Mouse (Mus musculus): ENCODE measurements around the gene Htra3. TPM values are rescaled to one million over a fixed set of nuclear protein-coding genes. Genes with fewer than 3 reads are reported as not detected.

Htra3 gene
- polyA plus RNA-seq, 1 experiment from 2014 or later: 3.7 TPM

- Histone ChIP-seq H3K4me1 (ENCODE audit: control insufficient read depth, insufficient read depth, low read length) (peaks cover 49% of the 10 kb centered on the region), H3K27ac (ENCODE audit: low read depth, low read length) (no peak overlapping the region), H3K4me2 (no peak overlapping the region), H3K9me3 (replicated peaks; ENCODE audit: control insufficient read depth, low read length) (no peaks in the 10 kb centered on the region), H3K4me3 (ENCODE audit: low read depth, low read length) (no peak overlapping the region), H3K36me3 (ENCODE audit: control insufficient read depth, insufficient read depth, low read length) (no peaks in the 10 kb centered on the region), H3K27me3 (ENCODE audit: control insufficient read depth, insufficient read depth, low read length) (peaks cover 7% of the 10 kb centered on the region; the same call in 1 of the 2 replicates), H3K9ac (ENCODE audit: low read depth, low read length) (no peak overlapping the region)
- no peak for ATAC-seq (replicated peaks; ENCODE audit: insufficient number of reproducible peaks, low FRiP score, low TSS enrichment)
- 74% methylated on average over 8 of the region's 8 CpGs for WGBS (ENCODE audit: insufficient replicate concordance)
These were observed 11.0 kb upstream of the Htra3 start for GRCm38 (mm10) chr5:35690485-35691165.

DNA sequence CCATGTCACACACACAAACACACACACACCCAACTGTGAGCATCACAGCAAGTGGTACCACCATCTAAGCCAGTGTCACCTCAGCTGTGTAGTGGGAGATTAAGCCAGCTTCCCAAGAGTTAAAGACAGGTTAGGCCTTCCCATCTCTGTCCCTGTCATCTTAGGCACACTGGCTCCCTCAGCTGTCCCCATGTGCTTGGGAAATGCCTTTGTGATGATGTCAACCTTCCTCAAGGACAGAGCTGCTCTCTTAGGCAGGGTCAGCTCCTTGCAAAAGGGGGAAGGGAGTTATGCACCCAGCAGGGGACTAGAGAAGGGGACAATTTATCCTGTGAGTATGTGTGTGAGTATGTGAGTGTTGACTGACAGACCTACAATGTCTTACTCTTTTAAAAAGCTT is 9.8 kb upstream of the Htra3 start:
- no peak overlapping the region for H3K9ac ChIP-seq (ENCODE audit: low read depth, low read length)
- peaks cover 4% of the 10 kb centered on the region; the same call in 1 of the 2 replicates for H3K27me3 ChIP-seq (ENCODE audit: control insufficient read depth, insufficient read depth, low read length)
- H3K4me1 ChIP-seq (ENCODE audit: control insufficient read depth, insufficient read depth, low read length): peaks cover 57% of the 10 kb centered on the region
- no peak overlapping the region; the same call in 1 of the 2 replicates for H3K27ac ChIP-seq (ENCODE audit: low read depth, low read length)
- no peaks in the 10 kb centered on the region for H3K9me3 ChIP-seq (replicated peaks; ENCODE audit: control insufficient read depth, low read length)
- ATAC-seq (replicated peaks; ENCODE audit: insufficient number of reproducible peaks, low FRiP score, low TSS enrichment): no peak
- H3K36me3 ChIP-seq (ENCODE audit: control insufficient read depth, insufficient read depth, low read length): no peaks in the 10 kb centered on the region
- no peak overlapping the region for H3K4me2 ChIP-seq
- H3K4me3 ChIP-seq (ENCODE audit: low read depth, low read length): no peak overlapping the region

DNA sequence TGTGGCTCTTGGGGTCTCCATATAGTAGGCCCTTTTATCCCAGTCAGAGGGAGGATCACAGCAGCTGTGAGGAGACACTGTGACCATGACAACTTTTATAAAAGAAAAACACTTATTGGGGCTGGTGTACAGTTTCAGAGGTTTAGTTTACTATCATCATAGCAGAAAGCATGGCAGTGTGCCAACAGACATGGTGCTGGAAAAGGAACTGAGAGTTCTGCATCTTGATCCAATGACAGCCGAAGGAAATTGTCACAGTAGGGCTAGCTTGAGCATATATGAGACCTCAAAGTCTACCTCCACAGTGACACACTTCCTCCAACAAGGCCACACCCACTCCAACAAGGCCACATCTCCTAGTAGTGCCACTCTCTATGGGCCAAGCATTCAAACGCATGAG is 9.3 kb upstream of the Htra3 start:
- Histone ChIP-seq H3K27ac (ENCODE audit: low read depth, low read length) (no peak overlapping the region; the same call in 1 of the 2 replicates), H3K4me1 (ENCODE audit: control insufficient read depth, insufficient read depth, low read length) (peaks cover 58% of the 10 kb centered on the region), H3K9me3 (replicated peaks; ENCODE audit: control insufficient read depth, low read length) (no peaks in the 10 kb centered on the region), H3K9ac (ENCODE audit: low read depth, low read length) (no peak overlapping the region), H3K4me2 (no peak overlapping the region), H3K27me3 (ENCODE audit: control insufficient read depth, insufficient read depth, low read length) (peaks cover 3% of the 10 kb centered on the region; the same call in 1 of the 2 replicates), H3K4me3 (ENCODE audit: low read depth, low read length) (no peak overlapping the region), H3K36me3 (ENCODE audit: control insufficient read depth, insufficient read depth, low read length) (no peaks in the 10 kb centered on the region)
- WGBS (ENCODE audit: insufficient replicate concordance): 68% methylated on average over 2 of the region's 2 CpGs
- no peak for ATAC-seq (replicated peaks; ENCODE audit: insufficient number of reproducible peaks, low FRiP score, low TSS enrichment)

- 32% methylated on average over 5 of the region's 5 CpGs for WGBS (ENCODE audit: insufficient replicate concordance)
- no peaks in the 10 kb centered on the region for H3K9me3 ChIP-seq (replicated peaks; ENCODE audit: control insufficient read depth, low read length)
- H3K4me2 ChIP-seq: no peak overlapping the region
- no peaks in the 10 kb centered on the region for H3K36me3 ChIP-seq (ENCODE audit: control insufficient read depth, insufficient read depth, low read length)
- ATAC-seq (replicated peaks; ENCODE audit: insufficient number of reproducible peaks, low FRiP score, low TSS enrichment): no peak; the same call in 1 of the 2 replicates
- no peaks in the 10 kb centered on the region for H3K27me3 ChIP-seq (ENCODE audit: control insufficient read depth, insufficient read depth, low read length)
- no peak overlapping the region for H3K4me3 ChIP-seq (ENCODE audit: low read depth, low read length)
- peaks cover 58% of the 10 kb centered on the region for H3K4me1 ChIP-seq (ENCODE audit: control insufficient read depth, insufficient read depth, low read length)
- peak overlapping the region; percentile 60 for H3K9ac ChIP-seq (ENCODE audit: low read depth, low read length)
- H3K27ac ChIP-seq (ENCODE audit: low read depth, low read length): peak overlapping the region; percentile 71
These were observed 7.5 kb upstream of the Htra3 start for GRCm38 (mm10) chr5:35687098-35687497.

GRCm38 (mm10) chr5:35686336-35686735 is 6.8 kb upstream of the Htra3 start:
- no peak for ATAC-seq (replicated peaks; ENCODE audit: insufficient number of reproducible peaks, low FRiP score, low TSS enrichment)
- H3K9me3 ChIP-seq (replicated peaks; ENCODE audit: control insufficient read depth, low read length): no peaks in the 10 kb centered on the region
- WGBS (ENCODE audit: insufficient replicate concordance): 69% methylated on average over 4 of the region's 4 CpGs
- H3K4me1 ChIP-seq (ENCODE audit: control insufficient read depth, insufficient read depth, low read length): peaks cover 50% of the 10 kb centered on the region
- H3K27ac ChIP-seq (ENCODE audit: low read depth, low read length): no peak overlapping the region
- H3K4me2 ChIP-seq: no peak overlapping the region
- H3K9ac ChIP-seq (ENCODE audit: low read depth, low read length): peak overlapping the region; percentile 60; the same call in 1 of the 2 replicates
- no peak overlapping the region for H3K4me3 ChIP-seq (ENCODE audit: low read depth, low read length)
- peaks cover 4% of the 10 kb centered on the region; the same call in 1 of the 2 replicates for H3K27me3 ChIP-seq (ENCODE audit: control insufficient read depth, insufficient read depth, low read length)
- H3K36me3 ChIP-seq (ENCODE audit: control insufficient read depth, insufficient read depth, low read length): no peaks in the 10 kb centered on the region

GRCm38 (mm10) chr5:35685079-35685478 is 5.5 kb upstream of the Htra3 start:
- no peak for ATAC-seq (replicated peaks; ENCODE audit: insufficient number of reproducible peaks, low FRiP score, low TSS enrichment)
- Histone ChIP-seq H3K4me2 (no peak overlapping the region), H3K36me3 (ENCODE audit: control insufficient read depth, insufficient read depth, low read length) (no peaks in the 10 kb centered on the region), H3K9me3 (replicated peaks; ENCODE audit: control insufficient read depth, low read length) (no peaks in the 10 kb centered on the region), H3K27ac (ENCODE audit: low read depth, low read length) (no peak overlapping the region), H3K9ac (ENCODE audit: low read depth, low read length) (no peak overlapping the region), H3K4me1 (ENCODE audit: control insufficient read depth, insufficient read depth, low read length) (peaks cover 38% of the 10 kb centered on the region), H3K4me3 (ENCODE audit: low read depth, low read length) (no peak overlapping the region), H3K27me3 (ENCODE audit: control insufficient read depth, insufficient read depth, low read length) (peaks cover 17% of the 10 kb centered on the region)
- WGBS (ENCODE audit: insufficient replicate concordance): 31% methylated on average over 3 of the region's 3 CpGs

GRCm38 (mm10) chr5:35680958-35681357 is 1.4 kb upstream of the Htra3 start:
- H3K9ac ChIP-seq (ENCODE audit: low read depth, low read length): no peak overlapping the region
- H3K27ac ChIP-seq (ENCODE audit: low read depth, low read length): no peak overlapping the region
- ATAC-seq (replicated peaks; ENCODE audit: insufficient number of reproducible peaks, low FRiP score, low TSS enrichment): no peak
- 44% methylated on average over 2 of the region's 2 CpGs for WGBS (ENCODE audit: insufficient replicate concordance)
- no peaks in the 10 kb centered on the region for H3K9me3 ChIP-seq (replicated peaks; ENCODE audit: control insufficient read depth, low read length)
- peaks cover 19% of the 10 kb centered on the region for H3K4me1 ChIP-seq (ENCODE audit: control insufficient read depth, insufficient read depth, low read length)
- H3K36me3 ChIP-seq (ENCODE audit: control insufficient read depth, insufficient read depth, low read length): no peaks in the 10 kb centered on the region
- H3K4me3 ChIP-seq (ENCODE audit: low read depth, low read length): no peak overlapping the region
- H3K4me2 ChIP-seq: no peak overlapping the region
- peaks cover 51% of the 10 kb centered on the region for H3K27me3 ChIP-seq (ENCODE audit: control insufficient read depth, insufficient read depth, low read length)

DNA sequence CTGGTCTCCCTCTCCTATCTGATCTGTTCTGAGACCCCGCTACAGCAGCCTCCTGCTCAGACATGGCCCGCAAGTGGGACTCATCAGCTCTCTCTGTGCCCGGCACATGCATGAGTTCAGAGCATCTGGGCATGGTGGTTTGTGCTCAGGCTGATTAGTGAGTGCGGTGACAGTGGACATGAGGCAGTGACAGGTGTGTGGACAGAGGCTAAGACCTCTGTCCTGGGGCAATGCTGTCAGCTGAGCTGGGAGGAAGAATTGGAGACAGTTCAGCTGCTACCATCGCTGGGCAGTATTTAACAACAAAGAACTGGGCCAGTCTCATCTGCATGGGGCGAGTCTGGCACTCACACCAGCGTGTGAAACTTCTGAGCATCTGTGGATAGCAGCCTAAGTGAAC is 2.6 kb downstream of the Htra3 start:
- Histone ChIP-seq H3K27ac (ENCODE audit: low read depth, low read length) (no peak overlapping the region), H3K27me3 (ENCODE audit: control insufficient read depth, insufficient read depth, low read length) (peaks cover 56% of the 10 kb centered on the region), H3K36me3 (ENCODE audit: control insufficient read depth, insufficient read depth, low read length) (no peaks in the 10 kb centered on the region), H3K4me3 (ENCODE audit: low read depth, low read length) (no peak overlapping the region), H3K9ac (ENCODE audit: low read depth, low read length) (no peak overlapping the region), H3K9me3 (replicated peaks; ENCODE audit: control insufficient read depth, low read length) (no peaks in the 10 kb centered on the region), H3K4me1 (ENCODE audit: control insufficient read depth, insufficient read depth, low read length) (peaks cover 33% of the 10 kb centered on the region), H3K4me2 (no peak overlapping the region)
- WGBS (ENCODE audit: insufficient replicate concordance): 70% methylated on average over 7 of the region's 7 CpGs
- no peak for ATAC-seq (replicated peaks; ENCODE audit: insufficient number of reproducible peaks, low FRiP score, low TSS enrichment)

- peaks cover 56% of the 10 kb centered on the region for H3K4me1 ChIP-seq (ENCODE audit: control insufficient read depth, insufficient read depth, low read length)
- H3K36me3 ChIP-seq (ENCODE audit: control insufficient read depth, insufficient read depth, low read length): no peaks in the 10 kb centered on the region
- ATAC-seq (replicated peaks; ENCODE audit: insufficient number of reproducible peaks, low FRiP score, low TSS enrichment): 0 out of 2 replicates have a peak, but pooled peaks have one; percentile 24
- no peak overlapping the region for H3K9ac ChIP-seq (ENCODE audit: low read depth, low read length)
- H3K4me2 ChIP-seq: no peak overlapping the region
- H3K9me3 ChIP-seq (replicated peaks; ENCODE audit: control insufficient read depth, low read length): no peaks in the 10 kb centered on the region
- H3K27me3 ChIP-seq (ENCODE audit: control insufficient read depth, insufficient read depth, low read length): peaks cover 29% of the 10 kb centered on the region
- H3K4me3 ChIP-seq (ENCODE audit: low read depth, low read length): no peak overlapping the region
- peak overlapping the region; percentile 51; the same call in 1 of the 2 replicates for H3K27ac ChIP-seq (ENCODE audit: low read depth, low read length)
- WGBS (ENCODE audit: insufficient replicate concordance): 22% methylated on average over 4 of the region's 4 CpGs
These were observed 5.5 kb downstream of the Htra3 start for GRCm38 (mm10) chr5:35674081-35674555.
